Mouse (Mus musculus) myocyte (in vitro differentiated cells): ENCODE measurements around the gene Fgd3.

Source experiments
- E2F4 ChIP-seq: IDR thresholded peaks from one replicate; pipeline ENCODE4 v1.6.1; 2011; ENCODE audit warnings: mild to moderate bottlenecking, control low read depth, moderate library complexity; ENCODE audit not compliant: insufficient read depth
- MAX ChIP-seq: IDR thresholded peaks from one replicate; pipeline ENCODE4 v1.6.1; 2011; ENCODE audit warnings: low read depth, mild to moderate bottlenecking, control low read depth
- MYOD1 ChIP-seq, 3 experiments: IDR thresholded peaks; one replicate each; pipeline ENCODE4 v1.6.1; 2011; ENCODE audit warnings: control low read depth in 2 of 3, low read depth in 2 of 3, mild to moderate bottlenecking in 2 of 3, moderate library complexity in 1 of 3; ENCODE audit not compliant: insufficient read length in 2 of 3, control insufficient read depth in 1 of 3
- POLR2A ChIP-seq: IDR thresholded peaks from one replicate; pipeline ENCODE4 v1.6.1; 2011; ENCODE audit warnings: low read depth, mild to moderate bottlenecking, control low read depth, moderate library complexity; ENCODE audit not compliant: insufficient read length
- POLR2AphosphoS2 ChIP-seq: IDR thresholded peaks from one replicate; pipeline ENCODE4 v1.6.1; 2011; ENCODE audit warnings: low read depth, control low read depth; ENCODE audit not compliant: insufficient read length
- USF1 ChIP-seq: IDR thresholded peaks from one replicate; pipeline ENCODE4 v1.6.1; 2011; ENCODE audit warnings: low read depth, mild to moderate bottlenecking, control low read depth, moderate library complexity

GRCm38 (mm10) chr13:49308861-49309403, 11.2 kb downstream of the Fgd3 start:
- no peak for TF ChIP-seq POLR2AphosphoS2
- TF ChIP-seq MYOD1 (IDR thresholded peaks at IDR 0.05; ENCODE audit: control insufficient read depth in 1 of 3, insufficient read length in 2 of 3, low read depth in 2 of 3) = no peak
- no peak for TF ChIP-seq POLR2A
- TF ChIP-seq E2F4 = no peak
- no peak for TF ChIP-seq MAX
- no peak for TF ChIP-seq USF1
